Mouse (Mus musculus) lung, postnatal 4 days (tissue): ENCODE data around the gene Itpr3.

Experiments used
- DNase-seq, 2 experiments: peaks; one replicate each; pipeline ENCODE4 v3.0.0; 2021

The Itpr3 gene

GRCm38 (mm10) chr17:27072363-27072762 is 15.3 kb downstream of the Itpr3 start:
- no peak for DNase-seq

GRCm38 (mm10) chr17:27073126-27073525 is 16.0 kb downstream of the Itpr3 start:
- DNase-seq: no peak

GRCm38 (mm10) chr17:27073778-27074177 is 16.7 kb downstream of the Itpr3 start:
- DNase-seq: no peak

- DNase-seq: no peak
Measured at GRCm38 (mm10) chr17:27074236-27074635, 17.1 kb downstream of the Itpr3 start.

- no peak for DNase-seq
Measured at GRCm38 (mm10) chr17:27074849-27075745, 18.0 kb downstream of the Itpr3 start.

- DNase-seq: no peak
Measured at GRCm38 (mm10) chr17:27077133-27077532, 20.0 kb downstream of the Itpr3 start.

GRCm38 (mm10) chr17:27077920-27078319 is 20.8 kb downstream of the Itpr3 start:
- DNase-seq: no peak

GRCm38 (mm10) chr17:27078499-27078898 is 21.4 kb downstream of the Itpr3 start:
- DNase-seq: no peak

GRCm38 (mm10) chr17:27081868-27082267 is 24.8 kb downstream of the Itpr3 start:
- DNase-seq: no peak

GRCm38 (mm10) chr17:27082796-27083195 is 25.7 kb downstream of the Itpr3 start:
- DNase-seq: no peak

- no peak for DNase-seq
Measured at GRCm38 (mm10) chr17:27083601-27084000, 26.5 kb downstream of the Itpr3 start.

GRCm38 (mm10) chr17:27085676-27086075 is 28.6 kb downstream of the Itpr3 start:
- peak; percentile 69 to 77 for DNase-seq

- peak in 1 of 2 experiments; percentile 39 for DNase-seq
Measured at GRCm38 (mm10) chr17:27087426-27087825, 30.3 kb downstream of the Itpr3 start.

- DNase-seq: no peak
Measured at GRCm38 (mm10) chr17:27090068-27090467, 33.0 kb downstream of the Itpr3 start.

GRCm38 (mm10) chr17:27095690-27096089 is 38.6 kb downstream of the Itpr3 start:
- DNase-seq: peak; percentile 63 to 66

- DNase-seq: no peak
Measured at GRCm38 (mm10) chr17:27101675-27102074, 44.6 kb downstream of the Itpr3 start.

- no peak for DNase-seq
Measured at GRCm38 (mm10) chr17:27105698-27106470, 48.8 kb downstream of the Itpr3 start.

GRCm38 (mm10) chr17:27106745-27107144 is 49.6 kb downstream of the Itpr3 start:
- peak in 1 of 2 experiments; percentile 40 for DNase-seq

GRCm38 (mm10) chr17:27107936-27108335 is 50.8 kb downstream of the Itpr3 start:
- DNase-seq: no peak

GRCm38 (mm10) chr17:27110072-27110471 is 53.0 kb downstream of the Itpr3 start:
- DNase-seq: peak; percentile 44 to 58

- peak in 1 of 2 experiments; percentile 73 for DNase-seq
Measured at GRCm38 (mm10) chr17:27118676-27119539, 61.8 kb downstream of the Itpr3 start.

GRCm38 (mm10) chr17:27119540-27119895 is 62.4 kb downstream of the Itpr3 start:
- DNase-seq: no peak

- peak in 1 of 2 experiments; percentile 57 for DNase-seq
Measured at GRCm38 (mm10) chr17:27119954-27120353, 62.9 kb downstream of the Itpr3 start.
